Mouse (Mus musculus) granulocyte monocyte progenitor cell, adult 5-6 weeks (primary cell): ENCODE data around the gene Fgfr2. TPM values are rescaled to one million over a fixed set of nuclear protein-coding genes. Genes with fewer than 3 reads are reported as not detected.

Experiments
- ATAC-seq: replicated peaks from 2 replicates; pipeline ENCODE4 v1.8.0; 2016; ENCODE audit warnings: mild to moderate bottlenecking, moderate TSS enrichment, inconsistent platforms; ENCODE audit not compliant: poor library complexity, severe bottlenecking
- total RNA-seq, 2 experiments: library from RNA; stranded (forward) in 1 of 2; stranded (reverse) in 1 of 2; fragments of 200-712, 200-1000 nt in 1 of 2; fragments of >200 nt in 1 of 2; fragmentation: Nextera tagmentation in 1 of 2; gene quantifications; 2 replicates each; pipeline ENCODE4 v1.2.3; 2014 to 2017

Fgfr2 gene
- total RNA-seq, 2 experiments from 2014 or later = not detected

GRCm38 (mm10) chr7:131953402-131953801, 1169.7 kb downstream of the Fgfr2 start:
- ATAC-seq = no peak

- no peak for ATAC-seq
Measured at GRCm38 (mm10) chr7:131951131-131951530, 1172.0 kb downstream of the Fgfr2 start.

- ATAC-seq = no peak
Measured at GRCm38 (mm10) chr7:131937611-131938010, 1185.5 kb downstream of the Fgfr2 start.

GRCm38 (mm10) chr7:131927288-131928050, 1195.7 kb downstream of the Fgfr2 start:
- ATAC-seq = no peak

GRCm38 (mm10) chr7:131917384-131917783, 1205.8 kb downstream of the Fgfr2 start:
- no peak for ATAC-seq

- ATAC-seq = no peak
Measured at GRCm38 (mm10) chr7:131909611-131910010, 1213.5 kb downstream of the Fgfr2 start.

- no peak for ATAC-seq
Measured at GRCm38 (mm10) chr7:131906499-131907190, 1216.5 kb downstream of the Fgfr2 start.

GRCm38 (mm10) chr7:131899356-131899755, 1223.8 kb downstream of the Fgfr2 start:
- 0 out of 2 replicates have a peak, but pooled peaks have one; percentile 52 for ATAC-seq

- no peak for ATAC-seq
Measured at GRCm38 (mm10) chr7:131897282-131897681, 1225.9 kb downstream of the Fgfr2 start.

GRCm38 (mm10) chr7:131882824-131883223, 1240.3 kb downstream of the Fgfr2 start:
- ATAC-seq = no peak

GRCm38 (mm10) chr7:131881876-131882615, 1241.1 kb downstream of the Fgfr2 start:
- ATAC-seq = peak; percentile 81

GRCm38 (mm10) chr7:131880150-131880549, 1243.0 kb downstream of the Fgfr2 start:
- ATAC-seq = no peak

GRCm38 (mm10) chr7:131878846-131879245, 1244.3 kb downstream of the Fgfr2 start:
- no peak for ATAC-seq

- ATAC-seq = no peak
Measured at GRCm38 (mm10) chr7:131861157-131861556, 1262.0 kb downstream of the Fgfr2 start.

- ATAC-seq = no peak
Measured at GRCm38 (mm10) chr7:131855641-131856040, 1267.5 kb downstream of the Fgfr2 start.

GRCm38 (mm10) chr7:131850579-131850978, 1272.6 kb downstream of the Fgfr2 start:
- no peak for ATAC-seq

- ATAC-seq = no peak
Measured at GRCm38 (mm10) chr7:131846066-131846905, 1276.9 kb downstream of the Fgfr2 start.

- no peak for ATAC-seq
Measured at GRCm38 (mm10) chr7:131830261-131830660, 1292.9 kb downstream of the Fgfr2 start.

GRCm38 (mm10) chr7:131826811-131827210, 1296.3 kb downstream of the Fgfr2 start:
- ATAC-seq = no peak

GRCm38 (mm10) chr7:131817976-131818375, 1305.2 kb downstream of the Fgfr2 start:
- no peak for ATAC-seq
